Mouse (Mus musculus) spleen, adult 18-20 months (tissue): ENCODE results near the gene Tnfrsf19.

ENCODE experiments used
- DNase-seq, 2 experiments: peaks; one replicate each; pipeline ENCODE4 v3.0.0; 2022; ENCODE audit warnings: mixed read lengths in 2 of 2

Tnfrsf19 gene

GRCm38 (mm10) chr14:61019880-61020279 is 26.4 kb downstream of the Tnfrsf19 start:
- no peak for DNase-seq

DNA sequence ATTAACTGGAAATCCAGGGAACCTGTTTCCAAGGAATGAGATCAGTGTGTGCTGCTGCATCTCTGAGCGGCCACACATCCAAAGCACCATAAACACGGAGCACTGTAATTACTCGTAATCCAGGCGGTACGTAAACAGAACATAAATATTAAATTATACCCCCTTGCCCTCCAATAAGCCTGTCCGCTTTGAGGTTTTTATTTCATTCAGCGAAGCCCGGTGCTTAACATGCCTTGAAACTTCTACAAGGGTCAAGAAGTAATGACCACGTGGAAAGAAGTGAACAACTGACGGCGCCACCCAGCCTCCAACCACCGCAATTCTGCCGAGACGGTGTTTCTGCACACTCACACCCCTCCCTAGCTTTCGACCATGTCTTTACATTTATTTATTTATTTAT is 31.7 kb downstream of the Tnfrsf19 start:
- no peak for DNase-seq

- DNase-seq, result no peak
Measured at GRCm38 (mm10) chr14:61012397-61012931, 33.8 kb downstream of the Tnfrsf19 start.

DNA sequence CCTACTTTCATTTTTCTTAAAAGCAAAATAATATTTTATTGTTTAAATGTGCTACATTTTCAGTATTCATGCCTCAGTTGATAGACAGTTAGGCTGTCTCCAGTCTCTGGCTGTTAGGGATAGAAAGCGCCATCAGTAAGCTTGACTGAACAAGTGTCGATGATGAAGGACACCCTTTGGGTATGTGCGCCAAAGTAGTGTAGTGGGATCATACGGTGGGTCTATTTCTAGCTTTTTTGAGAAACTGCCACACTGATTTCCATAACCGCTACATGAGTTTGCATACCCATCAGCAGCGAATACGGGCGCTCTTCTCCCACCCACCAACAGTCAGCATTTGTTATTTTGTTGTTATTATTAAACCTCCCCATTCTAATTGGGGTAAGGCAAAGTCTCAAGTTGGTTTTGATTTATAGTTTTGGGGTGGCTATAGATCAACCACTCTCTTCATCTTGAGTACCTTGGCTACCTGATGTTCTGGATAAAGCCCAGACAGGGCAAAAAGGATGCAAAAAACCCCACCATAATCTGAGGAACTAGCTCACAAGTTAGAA is 34.6 kb downstream of the Tnfrsf19 start:
- DNase-seq, result no peak

DNA sequence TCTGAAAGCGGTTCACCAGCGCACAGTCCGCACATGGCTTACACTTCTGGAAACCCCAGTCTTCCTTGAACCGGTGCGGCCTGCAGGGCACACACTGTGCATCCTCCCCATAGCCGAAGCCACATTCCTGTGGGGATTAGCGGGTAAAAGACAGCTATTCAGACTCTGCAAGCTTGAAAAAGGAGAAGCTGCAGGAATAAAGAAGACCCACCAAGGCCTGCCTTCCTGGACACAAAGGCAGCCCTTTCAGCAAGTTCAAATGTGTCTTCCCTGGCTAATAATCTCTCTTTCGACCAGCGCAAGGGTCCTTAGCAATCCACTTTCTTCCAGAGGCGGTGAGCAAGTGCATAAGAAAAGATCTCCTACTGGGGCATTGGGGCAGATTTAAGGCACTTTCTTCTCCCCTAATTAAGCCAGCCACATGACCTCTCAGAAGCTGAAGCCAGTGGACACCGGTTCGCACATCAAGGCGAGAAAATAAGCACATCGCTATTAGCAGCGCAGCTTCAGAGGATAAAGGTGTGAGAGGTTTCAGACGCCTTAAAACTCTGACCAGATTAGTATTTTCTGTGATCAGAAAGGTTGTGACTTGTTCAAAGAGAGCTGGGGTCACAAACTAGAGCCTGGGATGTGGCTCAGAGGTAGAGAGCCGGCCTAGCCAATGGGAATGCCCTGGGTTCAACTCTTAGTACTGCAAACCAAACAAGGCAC is 41.0 kb downstream of the Tnfrsf19 start:
- no peak for DNase-seq

DNA sequence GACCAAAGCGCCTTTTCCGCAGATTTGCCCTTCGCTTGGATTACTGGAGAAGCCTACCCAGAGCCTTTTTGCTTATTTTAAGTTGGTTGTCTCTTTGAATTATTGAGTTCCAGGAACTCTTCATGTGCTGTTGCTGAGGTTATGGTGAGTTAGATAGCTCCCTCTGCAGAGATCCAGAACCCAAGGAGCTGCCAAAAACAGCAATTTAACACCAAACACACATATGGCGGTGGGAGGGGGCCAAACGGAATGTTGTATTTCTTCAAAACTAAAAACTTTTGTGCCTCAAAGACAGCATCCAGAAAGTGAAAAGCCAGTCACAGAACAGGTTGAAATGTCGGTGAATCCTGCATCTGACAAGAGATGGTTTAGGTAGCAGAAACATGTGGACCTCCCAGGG is 42.6 kb downstream of the Tnfrsf19 start:
- DNase-seq, result no peak

DNA sequence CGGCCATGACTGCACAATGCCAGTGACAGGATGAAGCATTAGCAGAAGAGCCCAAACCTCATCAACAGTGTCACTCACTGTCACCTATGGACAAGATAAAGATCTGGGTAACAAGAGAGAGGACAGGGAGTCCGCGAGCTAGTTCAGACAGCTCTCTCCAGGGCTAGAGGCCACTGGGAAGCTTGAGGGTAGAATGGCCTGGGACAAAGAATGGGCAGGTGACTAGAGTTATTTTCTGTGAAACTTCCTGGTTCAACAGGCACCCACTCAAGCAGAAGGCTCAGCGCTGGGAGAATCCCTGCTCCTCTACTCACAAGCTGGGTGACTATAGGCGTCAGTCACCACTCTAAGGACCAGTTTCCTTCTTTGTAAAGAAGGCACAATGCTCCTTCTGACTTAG is 46.2 kb downstream of the Tnfrsf19 start:
- no peak for DNase-seq

- DNase-seq, result no peak
Measured at GRCm38 (mm10) chr14:60996556-60996955, 49.7 kb downstream of the Tnfrsf19 start.

DNA sequence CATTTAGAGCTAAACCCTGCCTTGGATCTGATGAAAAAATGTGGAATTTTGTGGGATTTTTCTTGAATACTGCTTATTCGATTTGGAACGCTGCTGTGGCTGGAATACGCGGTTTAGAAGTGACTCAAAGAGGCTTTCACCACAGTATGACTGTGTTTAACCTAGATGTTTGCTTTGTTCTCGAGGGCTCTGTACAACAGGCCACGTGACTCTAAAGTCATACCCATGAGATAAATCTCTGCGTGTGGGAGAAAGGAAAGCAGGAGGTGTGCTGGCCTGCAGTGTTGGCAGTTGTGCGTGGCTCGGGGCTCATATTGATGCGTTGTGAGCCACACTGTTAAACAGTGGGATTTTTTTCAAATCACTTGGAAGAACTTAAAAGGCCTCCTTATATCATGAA is 52.8 kb downstream of the Tnfrsf19 start:
- no peak for DNase-seq

GRCm38 (mm10) chr14:60993092-60993491 is 53.2 kb downstream of the Tnfrsf19 start:
- no peak for DNase-seq

GRCm38 (mm10) chr14:60992144-60992543 is 54.1 kb downstream of the Tnfrsf19 start:
- DNase-seq, result no peak

DNA sequence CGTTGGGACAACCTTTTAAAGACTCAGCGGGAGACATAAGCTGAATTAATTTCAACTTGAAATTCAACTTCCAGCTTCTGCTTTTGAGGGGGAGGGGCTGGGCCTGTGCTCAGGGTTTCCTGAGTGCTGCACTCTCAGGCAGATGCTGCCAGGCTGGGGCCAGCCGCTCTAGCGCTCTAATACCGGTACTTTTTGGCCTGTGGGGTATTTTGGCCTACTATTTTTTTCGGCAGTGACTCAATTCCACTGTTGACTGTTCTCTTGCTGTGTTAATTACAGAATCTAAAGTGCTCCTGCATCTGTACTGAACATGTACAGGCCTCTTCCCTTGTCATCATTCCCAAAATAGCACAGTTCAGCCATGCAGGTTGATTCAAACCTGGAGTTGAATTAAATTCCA is 58.1 kb downstream of the Tnfrsf19 start:
- no peak for DNase-seq

DNA sequence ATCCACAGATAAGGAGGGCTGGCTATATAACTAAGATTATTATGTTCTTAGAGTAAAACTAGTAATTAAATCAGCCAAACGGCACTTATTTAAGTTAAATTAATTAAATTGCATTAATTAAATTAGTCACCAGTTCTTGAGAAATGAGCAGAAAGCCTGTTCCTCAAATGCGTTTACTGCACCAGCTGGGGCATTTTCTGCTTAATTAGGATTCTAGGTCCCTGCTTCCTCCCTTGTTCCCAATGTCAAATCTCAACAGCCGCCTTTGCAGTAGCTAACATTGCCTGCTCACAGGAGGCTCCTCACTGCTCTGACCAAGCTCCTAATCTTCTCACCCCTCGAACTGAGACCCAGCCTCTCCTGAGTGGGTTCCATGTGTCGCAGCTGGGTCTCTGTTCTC is 59.4 kb downstream of the Tnfrsf19 start:
- DNase-seq, result no peak

DNA sequence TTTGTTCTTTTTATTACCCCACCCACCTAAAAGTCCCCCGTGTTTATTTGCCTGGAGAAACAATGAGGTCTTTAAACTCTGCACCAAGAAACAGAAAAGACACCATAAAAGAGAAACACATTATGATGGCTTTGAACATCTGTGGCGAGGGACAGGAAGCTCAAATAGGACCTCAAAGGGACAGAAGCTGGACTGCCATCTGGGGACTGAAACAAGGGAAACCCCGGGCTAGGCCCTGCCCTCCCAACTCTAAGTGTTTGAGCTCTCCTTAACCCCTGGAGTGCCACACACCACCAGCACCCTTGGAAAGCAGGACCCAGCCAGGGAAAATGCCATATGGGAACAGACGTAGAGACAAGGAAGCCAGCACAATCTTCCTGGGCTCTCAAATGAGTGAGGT is 61.2 kb downstream of the Tnfrsf19 start:
- no peak for DNase-seq

GRCm38 (mm10) chr14:60984266-60984665 is 62.0 kb downstream of the Tnfrsf19 start:
- DNase-seq, result no peak

- no peak for DNase-seq
Measured at GRCm38 (mm10) chr14:60982126-60982525, 64.2 kb downstream of the Tnfrsf19 start.

DNA sequence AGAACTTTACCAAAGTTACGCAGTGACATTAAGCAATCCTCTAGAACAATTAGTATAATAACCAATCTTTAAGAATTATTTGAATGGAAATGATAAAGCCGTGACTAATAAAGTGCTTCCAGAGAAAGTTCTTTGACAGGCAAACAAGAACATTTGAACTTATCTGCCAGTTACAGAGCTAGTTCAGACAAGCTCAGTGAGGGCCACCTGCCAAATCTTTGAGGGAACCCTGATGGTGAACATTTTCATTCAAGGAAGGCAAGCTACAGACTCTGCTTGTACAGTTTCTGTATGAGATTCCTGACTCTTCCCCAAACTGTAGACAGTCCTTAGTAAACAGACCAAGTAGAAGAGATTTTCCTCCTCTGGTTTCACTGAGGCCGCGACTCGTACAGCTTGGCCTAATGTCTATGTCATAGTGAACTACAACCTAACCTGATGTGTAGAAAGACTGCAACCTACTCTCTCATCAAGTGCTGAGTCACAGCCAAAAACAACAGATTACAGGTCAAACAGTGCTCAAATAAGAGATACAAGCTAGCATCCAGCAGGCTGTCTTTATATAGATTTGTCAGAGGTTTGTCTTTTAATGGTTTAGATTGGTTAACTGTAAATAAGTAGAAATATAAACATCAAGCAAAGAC is 65.9 kb downstream of the Tnfrsf19 start:
- no peak for DNase-seq

DNA sequence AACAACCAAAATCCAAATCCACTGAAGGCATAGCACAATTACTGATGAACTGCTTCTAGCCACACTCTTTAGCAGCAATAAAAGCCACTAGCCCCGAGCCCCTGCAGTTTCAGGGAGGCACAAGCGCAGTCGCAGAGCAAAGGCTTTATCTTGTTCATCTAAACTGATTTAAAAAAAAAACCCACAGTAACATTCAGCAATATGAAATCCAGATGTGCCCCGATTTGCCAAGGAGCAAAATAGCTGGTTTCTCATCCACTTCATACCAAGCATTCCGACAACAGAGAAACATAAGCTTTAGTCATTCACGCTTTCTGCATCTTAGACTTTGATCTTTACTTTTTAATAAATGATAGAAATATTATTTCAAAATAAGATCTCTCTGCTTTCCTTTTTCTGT is 68.2 kb downstream of the Tnfrsf19 start:
- DNase-seq, result no peak

DNA sequence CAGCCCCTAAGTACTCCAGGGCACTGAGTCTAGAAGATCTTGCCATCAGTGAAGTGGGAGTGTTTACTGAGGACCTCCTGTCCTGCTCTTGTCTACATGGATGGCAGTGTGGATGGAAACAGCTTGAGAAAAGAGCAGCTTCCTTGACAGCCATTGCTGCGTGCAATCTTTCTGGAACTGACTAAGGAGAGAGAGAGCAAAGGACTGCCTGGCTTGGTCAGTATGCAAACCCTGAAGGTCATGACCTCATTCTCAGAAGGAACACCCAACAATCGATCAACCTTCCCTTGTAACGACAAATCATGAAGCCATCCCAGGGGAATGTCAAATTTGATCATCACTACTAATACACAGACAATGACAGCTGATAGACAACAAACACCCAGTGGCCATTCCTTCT is 70.1 kb downstream of the Tnfrsf19 start:
- no peak for DNase-seq

DNA sequence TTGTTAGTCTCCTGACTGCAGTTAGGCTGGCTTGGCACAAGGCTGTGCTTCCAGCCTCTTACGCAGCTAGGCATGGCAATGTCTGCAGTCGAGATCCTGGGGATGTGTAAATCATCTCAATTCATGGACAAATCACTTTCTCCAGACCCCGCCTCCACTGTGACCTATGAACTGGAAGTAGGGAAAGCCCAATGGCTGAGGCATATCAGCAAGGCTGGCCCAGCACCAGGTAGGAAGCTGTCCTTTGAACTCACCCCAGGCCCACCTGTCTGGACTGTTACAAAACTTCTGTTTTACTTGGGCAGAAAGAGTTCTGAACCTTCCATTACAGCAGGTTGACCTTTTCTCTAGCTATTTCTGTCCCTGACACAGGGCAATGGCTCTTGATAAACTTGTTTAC is 70.6 kb downstream of the Tnfrsf19 start:
- DNase-seq, result no peak

DNA sequence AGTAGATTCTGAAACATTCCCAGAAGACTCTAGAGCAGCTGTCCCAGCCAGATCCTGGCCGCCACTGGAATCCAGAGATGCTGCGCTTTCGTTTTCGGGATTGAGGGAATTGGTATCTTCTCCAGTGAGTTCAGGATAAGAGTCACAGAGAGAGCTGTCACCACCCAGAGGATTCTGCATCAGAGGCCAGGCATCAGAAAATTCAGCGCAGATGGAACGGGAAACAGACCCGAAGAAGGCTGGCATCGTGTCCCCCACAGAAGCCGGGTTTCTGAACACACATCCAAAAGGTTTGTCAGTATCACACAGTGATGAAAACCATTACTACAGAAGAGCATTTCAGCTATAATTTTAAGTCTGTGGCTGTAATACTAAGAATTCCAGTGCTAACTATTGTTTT is 75.3 kb downstream of the Tnfrsf19 start:
- DNase-seq, result no peak

GRCm38 (mm10) chr14:60966061-60966460 is 80.2 kb downstream of the Tnfrsf19 start:
- DNase-seq, result no peak

GRCm38 (mm10) chr14:60964016-60964810 is 82.1 kb downstream of the Tnfrsf19 start:
- no peak for DNase-seq
